Mouse (Mus musculus) intestine, embryonic 15.5 days (tissue): ENCODE data around the gene Atf3. TPM values are rescaled to one million over a fixed set of nuclear protein-coding genes. Genes with fewer than 3 reads are reported as not detected.

ENCODE experiments used
- ATAC-seq: fragments of 200-750 bp; cut with Nextera tagmentation; 2 replicates; pipeline ENCODE4 v1.8.0; 2017; ENCODE audit warnings: moderate TSS enrichment, moderate library complexity
- H3K27ac ChIP-seq: fragments of 300-500 bp; sonication (generic); 2 replicates; pipeline ENCODE4 v1.5.1; 2015; ENCODE audit warnings: mild to moderate bottlenecking, inconsistent platforms
- H3K27me3 ChIP-seq: fragments of 300-500 bp; sonication (generic); replicated peaks from 2 replicates; pipeline ENCODE4 v1.6.1; 2015; ENCODE audit warnings: inconsistent platforms
- H3K36me3 ChIP-seq: fragments of 300-500 bp; sonication (generic); 2 replicates; pipeline ENCODE4 v1.6.1; 2015; ENCODE audit warnings: inconsistent platforms
- H3K4me1 ChIP-seq: fragments of 300-500 bp; sonication (generic); replicated peaks from 2 replicates; pipeline ENCODE4 v1.6.1; 2015; ENCODE audit warnings: inconsistent platforms
- H3K4me2 ChIP-seq: fragments of 300-500 bp; sonication (generic); replicated peaks from 2 replicates; pipeline ENCODE4 v1.6.1; 2015; ENCODE audit warnings: mild to moderate bottlenecking, inconsistent platforms
- H3K4me3 ChIP-seq: fragments of 300-500 bp; sonication (generic); replicated peaks from 2 replicates; pipeline ENCODE4 v1.5.1; 2015; ENCODE audit warnings: inconsistent platforms
- H3K9ac ChIP-seq: fragments of 300-500 bp; sonication (generic); 2 replicates; pipeline ENCODE4 v1.6.1; 2015; ENCODE audit warnings: inconsistent platforms
- H3K9me3 ChIP-seq: fragments of 300-500 bp; sonication (generic); 2 replicates; pipeline ENCODE4 v1.6.1; 2016; ENCODE audit warnings: inconsistent platforms
- WGBS: fragments of 180-500 bp; shearing (Covaris S2); methylation state at CpG from one replicate; pipeline ENCODE4 v1.1.7; 2015; 5-methylcytosine and 5-hydroxymethylcytosine counted together
- polyA plus RNA-seq: library from polyadenylated mRNA; unstranded; fragments of >200 nt; fragmentation: Nextera tagmentation; extraction: Ambion mirVana; gene quantifications from 2 replicates; pipeline ENCODE4 v1.2.1, GENCODE M21; 2015

Gene Atf3
- polyA plus RNA-seq, 1 experiment from 2014 or later = 4.9 TPM

- Histone ChIP-seq H3K4me2 (peak overlapping the region; percentile 81), H3K36me3 (no peaks in the 10 kb centered on the region), H3K4me3 (peak overlapping the region; percentile 52), H3K4me1 (peaks cover 11% of the 10 kb centered on the region), H3K27me3 (no peaks in the 10 kb centered on the region), H3K27ac (peak overlapping the region; percentile 61; the same call in 1 of the 2 replicates), H3K9me3 (no peaks in the 10 kb centered on the region), H3K9ac (peak overlapping the region; percentile 60)
- ATAC-seq = peak; percentile 13
- WGBS = 37% methylated on average over 9 of the region's 9 CpGs
Measured at GRCm38 (mm10) chr1:191224981-191225703, 7.3 kb upstream of the Atf3 start.

DNA sequence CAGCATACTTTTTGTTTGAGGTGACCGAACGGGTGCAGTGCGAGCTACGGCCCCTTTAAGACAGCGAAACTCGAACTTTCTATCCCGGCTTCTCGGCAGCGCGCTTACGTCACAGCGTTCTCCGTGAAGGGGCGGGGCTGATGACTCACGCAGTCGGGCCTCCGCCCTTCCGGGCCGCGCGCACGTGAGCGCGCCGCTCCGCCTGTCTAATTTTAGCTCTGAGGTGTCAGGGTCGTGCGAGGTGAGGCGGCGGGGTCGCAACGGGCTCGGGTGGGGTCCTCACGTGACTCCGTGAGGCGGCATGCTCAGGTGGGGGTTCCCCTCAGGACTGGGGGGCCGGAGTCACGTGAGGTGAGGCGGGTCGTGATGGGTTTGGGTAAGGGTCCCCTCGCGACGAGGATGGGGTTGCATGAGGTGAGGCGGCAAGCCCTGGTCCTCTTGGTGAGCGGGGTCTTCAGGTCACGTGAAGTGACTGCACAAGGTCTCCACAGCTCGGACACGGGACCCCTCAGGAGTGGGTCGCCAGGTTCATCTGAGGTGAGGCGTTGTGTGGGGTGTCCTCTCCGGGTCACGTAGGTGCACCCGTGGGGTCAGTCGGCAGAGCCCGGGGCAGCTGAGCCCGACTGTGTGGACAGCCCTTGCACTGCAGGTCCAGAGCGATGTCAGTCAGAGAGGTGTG, 6.6 kb upstream of the Atf3 start:
- Histone ChIP-seq H3K4me2 (peak overlapping the region; percentile 81), H3K27me3 (no peaks in the 10 kb centered on the region), H3K4me1 (peaks cover 11% of the 10 kb centered on the region), H3K4me3 (peak overlapping the region; percentile 52), H3K27ac (peak overlapping the region; percentile 61), H3K36me3 (no peaks in the 10 kb centered on the region), H3K9ac (peak overlapping the region; percentile 60), H3K9me3 (no peaks in the 10 kb centered on the region)
- WGBS = under 1% methylated on average over 57 of the region's 57 CpGs
- ATAC-seq = peak; percentile 92

GRCm38 (mm10) chr1:191223930-191224301, 6.1 kb upstream of the Atf3 start:
- Histone ChIP-seq H3K27ac (peak overlapping the region; percentile 13), H3K4me3 (peak overlapping the region; percentile 52)
- WGBS = 53% methylated on average over 10 of the region's 10 CpGs

GRCm38 (mm10) chr1:191222031-191222430, 4.2 kb upstream of the Atf3 start:
- 60% methylated on average over 4 of the region's 4 CpGs for WGBS
- ATAC-seq = no peak
- H3K9ac ChIP-seq = no peak overlapping the region

More at GRCm38 (mm10) chr1:191223930-191224301, 6.1 kb upstream of the Atf3 start:
- H3K9me3 ChIP-seq = no peaks in the 10 kb centered on the region
- H3K36me3 ChIP-seq = no peaks in the 10 kb centered on the region
- H3K9ac ChIP-seq = peak overlapping the region; percentile 60
- no peaks in the 10 kb centered on the region for H3K27me3 ChIP-seq
- H3K4me1 ChIP-seq = peaks cover 11% of the 10 kb centered on the region
- ATAC-seq = peak; percentile 79
- peak overlapping the region; percentile 81 for H3K4me2 ChIP-seq

DNA sequence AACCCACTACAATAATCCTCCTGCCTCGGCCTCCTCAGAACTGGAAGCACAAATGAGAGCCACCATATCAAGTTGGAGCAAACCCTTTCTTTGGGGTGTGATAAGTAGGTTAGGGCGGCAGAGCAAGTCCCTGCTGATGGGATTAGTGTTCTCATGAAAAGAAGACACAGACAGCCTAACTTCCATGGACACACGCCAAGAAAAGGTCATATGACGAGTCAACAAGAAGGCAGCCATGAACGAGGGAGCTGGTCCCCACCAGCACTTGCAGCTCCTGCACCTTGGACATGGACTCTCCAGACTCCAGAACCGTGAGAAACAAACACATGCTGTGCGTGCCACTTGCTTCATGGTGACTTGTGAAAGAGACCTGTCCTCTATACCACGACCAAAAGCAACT, 2.7 kb upstream of the Atf3 start:
- Histone ChIP-seq H3K4me1 (peaks cover 15% of the 10 kb centered on the region), H3K27ac (no peak overlapping the region), H3K9ac (no peak overlapping the region), H3K4me3 (no peak overlapping the region), H3K9me3 (no peaks in the 10 kb centered on the region), H3K4me2 (no peak overlapping the region), H3K27me3 (no peaks in the 10 kb centered on the region), H3K36me3 (no peaks in the 10 kb centered on the region)
- ATAC-seq = no peak
- 74% methylated on average over 8 of the region's 8 CpGs for WGBS

More at GRCm38 (mm10) chr1:191222031-191222430, 4.2 kb upstream of the Atf3 start:
- Histone ChIP-seq H3K4me2 (no peak overlapping the region), H3K4me1 (peaks cover 11% of the 10 kb centered on the region), H3K4me3 (no peak overlapping the region), H3K27me3 (no peaks in the 10 kb centered on the region), H3K9me3 (no peaks in the 10 kb centered on the region), H3K27ac (no peak overlapping the region), H3K36me3 (no peaks in the 10 kb centered on the region)

DNA sequence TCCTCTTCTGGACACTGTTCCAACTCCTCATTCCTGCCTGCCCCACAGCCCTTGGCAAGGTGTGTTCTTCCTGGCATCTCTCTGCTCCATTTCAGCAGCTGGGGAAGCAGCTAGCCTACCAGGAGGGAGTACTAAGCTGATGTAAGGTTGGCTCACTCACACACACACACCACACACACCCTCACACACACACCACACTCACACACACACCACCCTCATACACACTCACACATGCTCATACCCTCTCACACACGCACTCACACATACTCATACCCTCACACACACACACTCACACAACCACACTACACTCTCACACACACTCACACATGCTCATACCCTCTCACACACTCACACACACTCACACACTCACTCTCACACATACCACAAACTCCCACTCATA, 1.9 kb upstream of the Atf3 start:
- no peaks in the 10 kb centered on the region for H3K9me3 ChIP-seq
- H3K27ac ChIP-seq = no peak overlapping the region
- H3K9ac ChIP-seq = no peak overlapping the region
- H3K27me3 ChIP-seq = no peaks in the 10 kb centered on the region
- no peak overlapping the region for H3K4me3 ChIP-seq
- ATAC-seq = no peak
- H3K4me2 ChIP-seq = no peak overlapping the region
- WGBS = 96% methylated on average over 1 of the region's 1 CpGs
- H3K36me3 ChIP-seq = no peaks in the 10 kb centered on the region
- H3K4me1 ChIP-seq = peaks cover 10% of the 10 kb centered on the region; the same call in 1 of the 2 replicates

DNA sequence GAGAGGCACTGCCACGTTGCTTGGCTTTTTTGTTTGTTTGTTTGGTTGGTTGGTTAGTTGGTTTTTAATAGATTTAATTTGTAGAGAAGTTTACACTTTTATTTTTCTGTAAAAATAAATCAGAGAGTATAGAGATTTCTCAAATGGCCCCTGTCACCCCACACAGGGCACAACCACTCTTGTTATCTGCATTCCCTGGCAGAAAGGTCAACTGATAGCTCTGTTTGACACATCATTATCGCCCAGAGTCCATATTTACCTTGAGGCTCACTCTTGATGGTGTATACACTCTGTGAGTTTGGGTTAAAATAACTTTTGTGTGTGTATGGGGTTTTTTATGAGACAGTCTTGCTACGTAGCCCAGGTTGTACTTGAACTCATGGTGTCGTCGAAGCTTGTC, 744 bp upstream of the Atf3 start:
- Histone ChIP-seq H3K4me3 (no peak overlapping the region), H3K36me3 (no peaks in the 10 kb centered on the region), H3K4me2 (no peak overlapping the region), H3K4me1 (peaks cover 5% of the 10 kb centered on the region; the same call in 1 of the 2 replicates), H3K27me3 (no peaks in the 10 kb centered on the region), H3K9ac (no peak overlapping the region), H3K9me3 (no peaks in the 10 kb centered on the region), H3K27ac (no peak overlapping the region)
- ATAC-seq = no peak
- WGBS = 64% methylated on average over 5 of the region's 5 CpGs

GRCm38 (mm10) chr1:191215776-191216661, 1.8 kb downstream of the Atf3 start:
- no peak overlapping the region for H3K27ac ChIP-seq
- H3K4me2 ChIP-seq = peak overlapping the region; percentile 45
- H3K4me1 ChIP-seq = peaks cover 4% of the 10 kb centered on the region; the same call in 1 of the 2 replicates
- no peak overlapping the region for H3K4me3 ChIP-seq
- H3K36me3 ChIP-seq = no peaks in the 10 kb centered on the region
- H3K9ac ChIP-seq = no peak overlapping the region
- WGBS = 23% methylated on average over 19 of the region's 19 CpGs
- no peaks in the 10 kb centered on the region for H3K27me3 ChIP-seq
- H3K9me3 ChIP-seq = no peaks in the 10 kb centered on the region
- peak; percentile 65 for ATAC-seq

- Histone ChIP-seq H3K4me1 (peaks cover 2% of the 10 kb centered on the region; the same call in 1 of the 2 replicates), H3K36me3 (no peaks in the 10 kb centered on the region), H3K9ac (no peak overlapping the region), H3K4me3 (no peak overlapping the region), H3K27ac (no peak overlapping the region), H3K4me2 (no peak overlapping the region), H3K27me3 (no peaks in the 10 kb centered on the region), H3K9me3 (no peaks in the 10 kb centered on the region)
- no peak for ATAC-seq
- 51% methylated on average over 2 of the region's 2 CpGs for WGBS
Measured at GRCm38 (mm10) chr1:191211096-191211495, 6.7 kb downstream of the Atf3 start.

GRCm38 (mm10) chr1:191205791-191206190, 12.0 kb downstream of the Atf3 start:
- Histone ChIP-seq H3K4me2 (no peak overlapping the region), H3K9me3 (no peaks in the 10 kb centered on the region), H3K27me3 (no peaks in the 10 kb centered on the region), H3K9ac (no peak overlapping the region), H3K4me1 (no peaks in the 10 kb centered on the region), H3K36me3 (no peaks in the 10 kb centered on the region), H3K27ac (no peak overlapping the region), H3K4me3 (no peak overlapping the region)
- whole genome bisulfite sequencing = 75% methylated on average over 5 of the region's 5 CpGs
- ATAC-seq = no peak

DNA sequence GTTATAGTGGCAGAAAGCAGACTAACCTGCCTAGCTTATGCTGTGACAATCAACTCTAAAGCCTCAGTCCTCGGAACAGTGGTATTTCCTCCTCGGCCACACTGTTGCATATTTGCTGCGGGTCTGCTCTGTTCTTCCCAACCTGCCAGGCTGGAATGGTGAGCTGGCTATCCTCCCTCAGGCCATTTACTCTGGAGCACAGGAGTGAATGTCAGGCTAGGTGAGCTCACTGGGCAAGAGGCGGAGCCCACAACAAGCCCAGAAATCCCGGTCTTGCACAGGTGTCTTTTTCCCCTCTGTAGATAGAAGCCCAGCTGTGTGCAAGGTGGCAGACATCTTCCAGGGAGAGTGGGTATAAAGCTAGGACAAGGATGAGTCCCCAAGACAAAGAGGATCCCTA, 13.0 kb downstream of the Atf3 start:
- H3K9me3 ChIP-seq = no peaks in the 10 kb centered on the region
- no peak overlapping the region for H3K4me2 ChIP-seq
- 56% methylated on average over 5 of the region's 5 CpGs for WGBS
- H3K27me3 ChIP-seq = no peaks in the 10 kb centered on the region
- no peaks in the 10 kb centered on the region for H3K36me3 ChIP-seq
- H3K9ac ChIP-seq = no peak overlapping the region
- H3K4me1 ChIP-seq = no peaks in the 10 kb centered on the region
- H3K4me3 ChIP-seq = no peak overlapping the region
- H3K27ac ChIP-seq = no peak overlapping the region
- no peak for ATAC-seq

- no peaks in the 10 kb centered on the region for H3K27me3 ChIP-seq
- no peak overlapping the region for H3K27ac ChIP-seq
- no peaks in the 10 kb centered on the region for H3K4me1 ChIP-seq
- ATAC-seq = peak; percentile 71; the same call in 1 of the 2 replicates
- H3K36me3 ChIP-seq = no peaks in the 10 kb centered on the region
- H3K4me3 ChIP-seq = no peak overlapping the region
- 64% methylated on average over 2 of the region's 2 CpGs for WGBS
- H3K9ac ChIP-seq = no peak overlapping the region
- no peaks in the 10 kb centered on the region for H3K9me3 ChIP-seq
- H3K4me2 ChIP-seq = no peak overlapping the region
Measured at GRCm38 (mm10) chr1:191203496-191203895, 14.3 kb downstream of the Atf3 start.
